Mouse (Mus musculus): Measurements from ENCODE around the gene Samd7.

- TF ChIP-seq POLR2A (IDR thresholded peaks at IDR 0.05; ENCODE audit: borderline replicate concordance, extremely low read depth, low read depth, low read length): no peak
- TF ChIP-seq CTCF (IDR thresholded peaks at IDR 0.05; ENCODE audit: insufficient read depth, low read length): no peak
These were observed 21.8 kb upstream of the Samd7 start for GRCm38 (mm10) chr3:30724105-30724824.

Measured in lung, adult 2 months (tissue).